ENCODE assay signal across 25 mouse cellular contexts in the genomic region with DNA sequence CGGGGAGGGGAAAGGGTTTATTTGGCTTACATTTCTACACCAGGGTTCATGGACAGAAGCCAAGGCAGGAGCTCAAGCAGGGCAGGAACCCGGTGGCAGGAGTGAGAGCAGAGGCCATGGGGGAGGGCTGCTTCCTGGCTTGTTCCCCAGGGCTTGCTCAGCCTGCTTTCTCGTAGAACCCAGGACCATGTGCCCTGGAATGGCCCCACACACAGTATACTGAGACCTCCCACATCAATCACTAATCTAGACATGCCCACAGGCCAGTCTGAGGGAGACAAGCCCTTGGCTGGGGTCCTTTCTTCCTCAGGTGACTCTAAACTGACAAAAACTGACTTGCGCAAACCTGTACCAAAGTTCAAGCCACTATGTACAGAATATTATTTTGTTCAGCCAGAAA. TPM values are rescaled to one million over a fixed set of nuclear protein-coding genes. Genes with fewer than 3 reads are reported as not detected.
DNase-seq lines count a peak whose midpoint lies in the region; ATAC-seq lines count a peak whose summit lies in the region.
"Had no signal": no experiment of that assay in that cellular context is flagged by ENCODE, and none has a peak within 500 bp of the region (broad histone marks: within the 10 kb centered on the region; RNA-seq: fewer than 3 reads in every experiment).

No protein-coding gene starts in this region.

- ATAC-seq in kidney, embryonic 16.5 days (ENCODE audit: low FRiP score, low TSS enrichment): no peak
- ATAC-seq: CD4-positive, CD25-positive, alpha-beta regulatory T cell, adult 4 months; forebrain, embryonic 15.5 days; intestine, postnatal 0 days; midbrain, embryonic 15.5 days had no signal

- no peak overlapping the region for H3K4me2 ChIP-seq in kidney, embryonic 16.5 days (replicated peaks; ENCODE audit: low read depth, low read length)
- H3K4me2 ChIP-seq: forebrain, embryonic 15.5 days; heart, embryonic 15.5 days; hindbrain, embryonic 13.5 days; midbrain, embryonic 15.5 days; neural tube, embryonic 15.5 days had no signal

- H3K27ac ChIP-seq in heart, embryonic 10.5 days: peak overlapping the region; percentile 22; the same call in 1 of the 2 replicates
- no peak overlapping the region for H3K27ac ChIP-seq in kidney, embryonic 16.5 days (ENCODE audit: low read length)
- H3K27ac ChIP-seq in embryonic facial prominence, embryonic 10.5 days (replicated peaks): peak overlapping the region; percentile 30
- H3K27ac ChIP-seq: forebrain, embryonic 15.5 days; heart, embryonic 15.5 days; hindbrain, embryonic 13.5 days; macrophage; midbrain, embryonic 15.5 days; neural tube, embryonic 15.5 days had no signal

- H3K27me3 ChIP-seq in heart, embryonic 10.5 days (ENCODE audit: insufficient read depth, poor library complexity, severe bottlenecking): 0 out of 2 replicates have a peak, but pooled peaks cover 4% of the 10 kb centered on the region
- H3K27me3 ChIP-seq in kidney, embryonic 16.5 days (ENCODE audit: insufficient read depth, low read length): peaks cover 4% of the 10 kb centered on the region; the same call in 1 of the 2 replicates
- H3K27me3 ChIP-seq in embryonic facial prominence, embryonic 10.5 days (replicated peaks; ENCODE audit: low read depth, poor library complexity, severe bottlenecking): no peaks in the 10 kb centered on the region
- H3K27me3 ChIP-seq: forebrain, embryonic 15.5 days; heart, embryonic 15.5 days; hindbrain, embryonic 13.5 days; midbrain, embryonic 15.5 days; neural tube, embryonic 15.5 days had no signal

- H3K36me3 ChIP-seq in heart, embryonic 10.5 days: no peaks in the 10 kb centered on the region
- H3K36me3 ChIP-seq in kidney, embryonic 16.5 days (ENCODE audit: insufficient read depth, low read length): no peaks in the 10 kb centered on the region
- no peaks in the 10 kb centered on the region for H3K36me3 ChIP-seq in embryonic facial prominence, embryonic 10.5 days (replicated peaks)
- H3K36me3 ChIP-seq: forebrain, embryonic 15.5 days; heart, embryonic 15.5 days; hindbrain, embryonic 13.5 days; midbrain, embryonic 15.5 days; neural tube, embryonic 15.5 days had no signal

- no peak for DNase-seq in heart, embryonic 10.5 days (ENCODE audit: low spot score)
- no peak for DNase-seq in heart, postnatal 10 days
- DNase-seq in kidney, postnatal 36 days: peak; percentile 37 to 70
- peak; percentile 91 for DNase-seq in adipocyte (ENCODE audit: low spot score)
- DNase-seq in embryonic facial prominence, embryonic 10.5 days (ENCODE audit: low spot score): no peak
- DNase-seq in cerebellum, postnatal 10 days: no peak
- DNase-seq: adrenal gland, postnatal 25 days; cerebellum, adult 18-20 months; cerebellum, postnatal 14 days; heart, postnatal 36 days; layer of hippocampus, postnatal 36 days; left cerebral cortex, postnatal 4 days; lung, adult 2 months; lung, postnatal 10 days; spleen, adult 18-20 months; thymus, postnatal 14 days had no signal

- H3K4me1 ChIP-seq in heart, embryonic 10.5 days: peaks cover 36% of the 10 kb centered on the region
- peaks cover 3% of the 10 kb centered on the region; the same call in 1 of the 2 replicates for H3K4me1 ChIP-seq in kidney, embryonic 16.5 days (ENCODE audit: insufficient read depth, low read length)
- peaks cover 39% of the 10 kb centered on the region for H3K4me1 ChIP-seq in embryonic facial prominence, embryonic 10.5 days

- H3K9me3 ChIP-seq in heart, embryonic 10.5 days: no peaks in the 10 kb centered on the region
- H3K9me3 ChIP-seq in kidney, embryonic 16.5 days (ENCODE audit: low read length): no peaks in the 10 kb centered on the region
- no peaks in the 10 kb centered on the region for H3K9me3 ChIP-seq in embryonic facial prominence, embryonic 10.5 days
- H3K9me3 ChIP-seq: forebrain, embryonic 15.5 days; heart, embryonic 15.5 days; hindbrain, embryonic 13.5 days; midbrain, embryonic 15.5 days; neural tube, embryonic 15.5 days had no signal

- 42% methylated on average over 4 of the region's 4 CpGs for WGBS in heart, embryonic 10.5 days
- 37% methylated on average over 4 of the region's 4 CpGs for WGBS in kidney, embryonic 16.5 days
- 44% methylated on average over 4 of the region's 4 CpGs for WGBS in embryonic facial prominence, embryonic 10.5 days

- H3K9ac ChIP-seq in kidney, embryonic 16.5 days (replicated peaks; ENCODE audit: low read length): no peak overlapping the region
- H3K9ac ChIP-seq: forebrain, embryonic 15.5 days; heart, embryonic 15.5 days; hindbrain, embryonic 13.5 days; midbrain, embryonic 15.5 days; neural tube, embryonic 15.5 days had no signal

- no peak overlapping the region for H3K4me3 ChIP-seq in heart, embryonic 10.5 days
- H3K4me3 ChIP-seq in kidney, embryonic 16.5 days (ENCODE audit: low read length): no peak overlapping the region
- no peak overlapping the region for H3K4me3 ChIP-seq in embryonic facial prominence, embryonic 10.5 days
- H3K4me3 ChIP-seq: forebrain, embryonic 15.5 days; heart, embryonic 15.5 days; hindbrain, embryonic 13.5 days; midbrain, embryonic 15.5 days; neural tube, embryonic 15.5 days had no signal

- intact Hi-C loops in heart, postnatal 10 days (cut with DNase I): no loop called here

RNA-seq across cellular contexts. Expression of a gene that starts 19.7 kb away (rescaled TPM):
- 9.6 and 10.7 TPM in 2 replicates for polyA plus RNA-seq in heart, embryonic 10.5 days (2016; fragmentation: Nextera tagmentation; extraction: Ambion mirVana)
- 10 to 100 TPM; 12.9 to 13.5 TPM for total RNA-seq in heart, postnatal 10 days (2021)
- polyA plus RNA-seq in kidney, embryonic 16.5 days (2015; fragmentation: Nextera tagmentation; extraction: Ambion mirVana): 9.2 and 10.4 TPM in 2 replicates
- 12.3 and 13.5 TPM in 2 replicates for polyA plus RNA-seq in embryonic facial prominence, embryonic 10.5 days (2016; fragmentation: Nextera tagmentation; extraction: Ambion mirVana)

Comparison
In these comparisons a context has a peak if more than half of its experiments do, and no peak if none do; other contexts are left out.
1. DNase-seq: peak in kidney, postnatal 36 days (2 of 2) and adipocyte (single experiment); none in heart, embryonic 10.5 days (single experiment), heart, postnatal 10 days (0 of 2), embryonic facial prominence, embryonic 10.5 days (single experiment) and cerebellum, postnatal 10 days (0 of 2).